27 mouse cellular contexts compared by ENCODE assay signal in genomic region chr12:73600457-73600856, GRCm38 (mm10). TPM values are rescaled to one million over a fixed set of nuclear protein-coding genes. Genes with fewer than 3 reads are reported as not detected.
DNase-seq lines count a peak whose midpoint lies in the region; ATAC-seq and TF ChIP-seq lines count a peak whose summit lies in the region.
"Had no signal": no experiment of that assay in that cellular context is flagged by ENCODE, and none has a peak within 500 bp of the region (broad histone marks: within the 10 kb centered on the region; RNA-seq: fewer than 3 reads in every experiment).

No protein-coding gene starts in this region.

- WGBS in heart, embryonic 10.5 days: 61% methylated on average over 4 of the region's 4 CpGs
- 55% methylated on average over 4 of the region's 4 CpGs for WGBS in midbrain, embryonic 14.5 days
- WGBS in midbrain, postnatal 0 days: 60% methylated on average over 4 of the region's 4 CpGs

- TF ChIP-seq CTCF in midbrain, postnatal 0 days (IDR thresholded peaks at IDR 0.05): no peak
- no peak for TF ChIP-seq CTCF in ES-Bruce4 (IDR thresholded peaks at IDR 0.05; ENCODE audit: low read depth, low read length)
- TF ChIP-seq CTCF in gastrocnemius, adult 2 months (IDR thresholded peaks at IDR 0.05): no peak

- H3K36me3 ChIP-seq in heart, embryonic 10.5 days: no peaks in the 10 kb centered on the region
- H3K36me3 ChIP-seq in midbrain, embryonic 14.5 days (ENCODE audit: control insufficient read depth, insufficient read depth, low read length): no peaks in the 10 kb centered on the region
- no peaks in the 10 kb centered on the region for H3K36me3 ChIP-seq in midbrain, postnatal 0 days (ENCODE audit: insufficient read depth, low read length)
- no peaks in the 10 kb centered on the region for H3K36me3 ChIP-seq in ES-Bruce4 (ENCODE audit: control insufficient read depth, insufficient read depth, low read length, poor library complexity, severe bottlenecking)
- H3K36me3 ChIP-seq: embryonic facial prominence, embryonic 10.5 days; embryonic facial prominence, embryonic 12.5 days; forebrain, embryonic 15.5 days; G1E had no signal

- no peak for ATAC-seq in midbrain, embryonic 14.5 days (ENCODE audit: low FRiP score, low TSS enrichment)
- no peak for ATAC-seq in midbrain, postnatal 0 days (ENCODE audit: low FRiP score)
- ATAC-seq: activated CD4-positive, CD25-positive, alpha-beta regulatory T cell, adult 4 months; CD4-positive, CD25-positive, alpha-beta regulatory T cell, adult 4 months; forebrain, embryonic 13.5 days; forebrain, embryonic 15.5 days; forebrain, postnatal 0 days; Patski had no signal

- H3K4me3 ChIP-seq in heart, embryonic 10.5 days: no peak overlapping the region
- no peak overlapping the region for H3K4me3 ChIP-seq in midbrain, embryonic 14.5 days (replicated peaks; ENCODE audit: low read depth, low read length)
- no peak overlapping the region for H3K4me3 ChIP-seq in midbrain, postnatal 0 days (ENCODE audit: low read depth, low read length)
- no peak overlapping the region for H3K4me3 ChIP-seq in ES-Bruce4 (ENCODE audit: low read depth, low read length)
- H3K4me3 ChIP-seq in gastrocnemius, adult 2 months: no peak overlapping the region
- H3K4me3 ChIP-seq: embryonic facial prominence, embryonic 10.5 days; embryonic facial prominence, embryonic 12.5 days; forebrain, embryonic 13.5 days; forebrain, embryonic 15.5 days had no signal

- no peaks in the 10 kb centered on the region for H3K27me3 ChIP-seq in heart, embryonic 10.5 days (ENCODE audit: insufficient read depth, poor library complexity, severe bottlenecking)
- H3K27me3 ChIP-seq in midbrain, embryonic 14.5 days (ENCODE audit: control insufficient read depth, insufficient read depth, low read length): no peaks in the 10 kb centered on the region
- H3K27me3 ChIP-seq in midbrain, postnatal 0 days (ENCODE audit: insufficient read depth, low read length): no peaks in the 10 kb centered on the region
- H3K27me3 ChIP-seq in ES-Bruce4 (ENCODE audit: control insufficient read depth, insufficient read depth, low read length, poor library complexity, severe bottlenecking): no peaks in the 10 kb centered on the region
- H3K27me3 ChIP-seq: CH12.LX; embryonic facial prominence, embryonic 12.5 days; forebrain, embryonic 13.5 days; forebrain, embryonic 15.5 days had no signal

- TF ChIP-seq EP300 in ES-Bruce4 (IDR thresholded peaks at IDR 0.05; ENCODE audit: insufficient read depth, low read depth, low read length): 0 out of 2 replicates have a peak, but pooled peaks have one; percentile 10

- peaks cover 28% of the 10 kb centered on the region for H3K4me1 ChIP-seq in heart, embryonic 10.5 days
- 0 out of 2 replicates have a peak, but pooled peaks cover 3% of the 10 kb centered on the region for H3K4me1 ChIP-seq in midbrain, embryonic 14.5 days (ENCODE audit: control insufficient read depth, insufficient read depth, low read length)
- H3K4me1 ChIP-seq in midbrain, postnatal 0 days (ENCODE audit: insufficient read depth, low read length): no peaks in the 10 kb centered on the region
- H3K4me1 ChIP-seq in ES-Bruce4 (ENCODE audit: control insufficient read depth, insufficient read depth, low read length): no peaks in the 10 kb centered on the region
- H3K4me1 ChIP-seq: forebrain, embryonic 13.5 days; forebrain, embryonic 15.5 days had no signal

- intact Hi-C loops in gastrocnemius, adult 2 months (cut with DNase I): no loop called here

- TF ChIP-seq POLR2A in ES-Bruce4 (IDR thresholded peaks at IDR 0.05; ENCODE audit: insufficient read depth, low read length): no peak

- H3K9me3 ChIP-seq in heart, embryonic 10.5 days: no peaks in the 10 kb centered on the region
- no peaks in the 10 kb centered on the region for H3K9me3 ChIP-seq in midbrain, embryonic 14.5 days (ENCODE audit: control insufficient read depth, low read length)
- no peaks in the 10 kb centered on the region for H3K9me3 ChIP-seq in midbrain, postnatal 0 days (ENCODE audit: low read length)
- no peaks in the 10 kb centered on the region for H3K9me3 ChIP-seq in ES-Bruce4 (replicated peaks; ENCODE audit: control insufficient read depth, insufficient read depth, low read length, poor library complexity, severe bottlenecking)
- H3K9me3 ChIP-seq: embryonic facial prominence, embryonic 10.5 days; embryonic facial prominence, embryonic 12.5 days; forebrain, embryonic 13.5 days; forebrain, embryonic 15.5 days had no signal

- H3K27ac ChIP-seq in heart, embryonic 10.5 days: 0 out of 2 replicates have a peak overlapping the region, but pooled peaks have one; percentile 42
- no peak overlapping the region for H3K27ac ChIP-seq in midbrain, embryonic 14.5 days (replicated peaks; ENCODE audit: low read depth, low read length)
- no peak overlapping the region for H3K27ac ChIP-seq in midbrain, postnatal 0 days (ENCODE audit: low read depth, low read length)
- no peak overlapping the region for H3K27ac ChIP-seq in ES-Bruce4 (ENCODE audit: insufficient read depth, low read length)
- no peak overlapping the region for H3K27ac ChIP-seq in gastrocnemius, adult 2 months
- H3K27ac ChIP-seq: embryonic facial prominence, embryonic 10.5 days; embryonic facial prominence, embryonic 12.5 days; forebrain, embryonic 13.5 days; forebrain, embryonic 15.5 days had no signal

- H3K9ac ChIP-seq in midbrain, embryonic 14.5 days (replicated peaks; ENCODE audit: low read length): no peak overlapping the region
- H3K9ac ChIP-seq in midbrain, postnatal 0 days (replicated peaks; ENCODE audit: low read length, poor library complexity, severe bottlenecking): no peak overlapping the region
- H3K9ac ChIP-seq in ES-Bruce4 (ENCODE audit: low read depth, poor library complexity, severe bottlenecking): no peak overlapping the region
- H3K9ac ChIP-seq: embryonic facial prominence, embryonic 12.5 days; forebrain, embryonic 13.5 days; forebrain, embryonic 15.5 days; forebrain, postnatal 0 days had no signal

- no peak overlapping the region for H3K4me2 ChIP-seq in midbrain, embryonic 14.5 days (ENCODE audit: low read length)
- no peak overlapping the region for H3K4me2 ChIP-seq in midbrain, postnatal 0 days (ENCODE audit: low read depth, low read length, poor library complexity, severe bottlenecking)
- H3K4me2 ChIP-seq: embryonic facial prominence, embryonic 12.5 days; forebrain, embryonic 13.5 days; forebrain, embryonic 15.5 days had no signal

- no peak for DNase-seq in heart, embryonic 10.5 days (ENCODE audit: low spot score)
- DNase-seq in heart, adult 11 months: no peak
- peak; percentile 3 for DNase-seq in midbrain, embryonic 14.5 days
- DNase-seq in midbrain, postnatal 0 days (ENCODE audit: low spot score): no peak
- peak; percentile 73 for DNase-seq in R1 (ENCODE audit: low read depth, low spot score)
- DNase-seq in layer of hippocampus, postnatal 14 days (ENCODE audit: low spot score in 2 of 2): no peak
- no peak for DNase-seq in gastrocnemius, adult 2 months
- DNase-seq: adrenal gland, adult 8-10 months; adrenal gland, postnatal 14 days; adrenal gland, postnatal 36 days; B cell, adult 2 months; cerebellum, adult 11-12 months; cerebellum, adult 2 months; cerebellum, adult 9-10 months; cerebellum, postnatal 10 days; cerebellum, postnatal 25 days; forebrain, postnatal 0 days had no signal

RNA-seq across cellular contexts. Expression of gene Prkch, which starts 15.9 kb away (rescaled TPM):
- 15.8 and 16.9 TPM in 2 replicates for polyA plus RNA-seq in heart, embryonic 10.5 days (2016; fragmentation: Nextera tagmentation; extraction: Ambion mirVana)
- 6.8 and 8.7 TPM in 2 replicates for polyA plus RNA-seq in midbrain, embryonic 14.5 days (2014; fragmentation: Nextera tagmentation; extraction: Ambion mirVana)
- total RNA-seq in midbrain, postnatal 0 days (2014; rRNA removed): 16.2 and 20.0 TPM in 2 replicates
- 6.9 and 9.9 TPM in 2 replicates for polyA plus RNA-seq in midbrain, postnatal 0 days (2015; fragmentation: Nextera tagmentation; extraction: Ambion mirVana)
- 1.5 and 1.8 TPM in 2 replicates for polyA plus RNA-seq in ES-Bruce4 (2011; ENCODE audit: insufficient read depth, insufficient read length, low read depth, missing spikeins)
- total RNA-seq in layer of hippocampus, postnatal 14 days (2021): 1 to 10 TPM; 4.1 to 8.6 TPM
- total RNA-seq in gastrocnemius, adult 2 months (2021): 1 to 10 TPM; 5.5 to 7.6 TPM
- polyA plus RNA-seq: G1E had no signal

RNA-seq across cellular contexts. Expression of gene Tmem30b, which starts 54.3 kb away (rescaled TPM):
- 0.30 and 2.4 TPM in 2 replicates for polyA plus RNA-seq in heart, embryonic 10.5 days (2016; fragmentation: Nextera tagmentation; extraction: Ambion mirVana)
- polyA plus RNA-seq in midbrain, embryonic 14.5 days (2014; fragmentation: Nextera tagmentation; extraction: Ambion mirVana): 0.16 TPM in 1 of 2 replicates, not detected in the other
- 0.38 and 1.2 TPM in 2 replicates for total RNA-seq in midbrain, postnatal 0 days (2014; rRNA removed)
- 0.36 and 0.53 TPM in 2 replicates for polyA plus RNA-seq in midbrain, postnatal 0 days (2015; fragmentation: Nextera tagmentation; extraction: Ambion mirVana)
- polyA plus RNA-seq in ES-Bruce4 (2011; ENCODE audit: insufficient read depth, insufficient read length, low read depth, missing spikeins): 13.5 and 14.7 TPM in 2 replicates
- total RNA-seq in layer of hippocampus, postnatal 14 days (2021): under 1 TPM in 1 of 2 experiments, not detected in 1; 0.21 TPM
- total RNA-seq in gastrocnemius, adult 2 months (2021): under 1 TPM; 0.26 to 0.50 TPM
- total RNA-seq: CH12.LX had no signal
- polyA plus RNA-seq: activated CD4-positive, CD25-positive, alpha-beta regulatory T cell, adult 4 months; G1E; Patski had no signal

Comparison
In these comparisons a context has a peak if more than half of its experiments do, and no peak if none do; other contexts are left out.
1. DNase-seq: peak in midbrain, embryonic 14.5 days (single experiment) and R1 (single experiment); none in heart, embryonic 10.5 days (single experiment), heart, adult 11 months (single experiment), midbrain, postnatal 0 days (single experiment), layer of hippocampus, postnatal 14 days (0 of 2) and gastrocnemius, adult 2 months (single experiment).